Mouse (Mus musculus) midbrain, embryonic 14.5 days (tissue): ENCODE data around the gene Tcirg1. TPM values are rescaled to one million over a fixed set of nuclear protein-coding genes. Genes with fewer than 3 reads are reported as not detected.

Experiments used
- ATAC-seq: fragments of 200-750 bp; cut with Nextera tagmentation; 2 replicates; pipeline ENCODE4 v1.8.0; 2017; ENCODE audit warnings: moderate number of reproducible peaks, moderate library complexity; ENCODE audit not compliant: low FRiP score, low TSS enrichment
- DNase-seq: peaks from one replicate; pipeline ENCODE4 v3.0.0-alpha.2; 2015
- H3K27ac ChIP-seq: fragments of 300-500 bp; sonication (generic); replicated peaks from 2 replicates; pipeline ENCODE4 v1.5.1; 2014; ENCODE audit warnings: mild to moderate bottlenecking, low read depth, low read length, moderate library complexity
- H3K27me3 ChIP-seq: fragments of 300-500 bp; sonication (generic); 2 replicates; pipeline ENCODE4 v1.6.1; 2014; ENCODE audit warnings: low read length, control low read depth, mixed read lengths; ENCODE audit not compliant: control insufficient read depth, insufficient read depth
- H3K36me3 ChIP-seq: fragments of 300-500 bp; sonication (generic); 2 replicates; pipeline ENCODE4 v1.6.1; 2014; ENCODE audit warnings: low read length, control low read depth; ENCODE audit not compliant: control insufficient read depth, insufficient read depth
- H3K4me1 ChIP-seq: fragments of 300-500 bp; sonication (generic); 2 replicates; pipeline ENCODE4 v1.6.1; 2014; ENCODE audit warnings: mild to moderate bottlenecking, antibody characterized with exemption, low read length, control low read depth; ENCODE audit not compliant: control insufficient read depth, insufficient read depth
- H3K4me2 ChIP-seq: fragments of 300-500 bp; sonication (generic); 2 replicates; pipeline ENCODE4 v1.6.1; 2014; ENCODE audit warnings: mild to moderate bottlenecking, low read length, moderate library complexity
- H3K4me3 ChIP-seq: fragments of 300-500 bp; sonication (generic); replicated peaks from 2 replicates; pipeline ENCODE4 v1.5.1; 2014; ENCODE audit warnings: low read depth, low read length
- H3K9ac ChIP-seq: fragments of 300-500 bp; sonication (generic); replicated peaks from 2 replicates; pipeline ENCODE4 v1.6.1; 2014; ENCODE audit warnings: mild to moderate bottlenecking, low read length, moderate library complexity
- H3K9me3 ChIP-seq: fragments of 300-500 bp; sonication (generic); 2 replicates; pipeline ENCODE4 v1.6.1; 2016; ENCODE audit warnings: low read length, control low read depth, mixed read lengths; ENCODE audit not compliant: control insufficient read depth
- WGBS: fragments of 180-500 bp; shearing (Covaris S2); extraction: QIAGEN DNeasy Blood & Tissue Kit; methylation state at CpG from one replicate; pipeline ENCODE4 v1.1.7; 2014; 5-methylcytosine and 5-hydroxymethylcytosine counted together
- polyA plus RNA-seq: library from polyadenylated mRNA; unstranded; fragments of >200 nt; fragmentation: Nextera tagmentation; extraction: Ambion mirVana; gene quantifications from 2 replicates; pipeline ENCODE4 v1.2.1, GENCODE M21; 2014

Tcirg1 gene
- polyA plus RNA-seq, 1 experiment from 2014 or later = 11.0 TPM

DNA sequence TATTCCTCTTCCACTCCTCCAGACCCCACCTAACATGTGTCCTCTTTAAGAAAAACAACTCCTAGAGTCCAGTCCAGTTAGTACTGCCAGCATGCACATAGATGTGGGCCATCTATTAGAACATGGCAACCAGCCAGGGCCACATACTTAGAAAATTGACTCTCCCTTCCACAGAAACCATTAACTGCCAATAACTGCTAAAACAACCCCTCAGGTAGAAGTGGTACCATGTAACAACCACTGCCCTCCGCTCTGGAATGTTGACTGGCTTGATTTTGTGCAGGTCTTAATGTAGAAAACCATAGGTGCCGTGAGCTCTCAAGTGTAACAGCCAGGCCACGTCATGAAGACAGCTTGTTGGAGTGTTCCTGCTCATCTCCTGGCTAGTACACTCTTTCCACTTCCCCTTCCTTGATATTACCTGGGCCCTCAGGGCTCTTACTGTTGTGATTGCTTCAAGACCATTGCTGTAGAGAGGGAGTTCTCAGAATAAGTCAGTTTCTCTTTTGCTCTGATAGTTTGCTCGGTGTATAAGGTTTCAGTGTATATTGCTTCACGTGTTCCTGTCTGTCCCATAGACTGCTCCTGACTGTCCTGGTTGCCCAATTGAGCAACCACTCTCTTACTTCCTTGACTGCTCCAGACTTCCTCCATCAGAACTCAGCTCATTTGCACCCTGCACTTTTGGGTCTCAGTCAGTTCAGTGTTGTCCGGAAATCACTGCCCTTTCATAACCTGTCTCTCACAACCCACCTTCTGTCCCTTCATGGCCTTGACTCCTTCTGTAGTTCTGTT, 26.7 kb downstream of the Tcirg1 start:
- Histone ChIP-seq H3K27ac (no peak overlapping the region), H3K27me3 (no peaks in the 10 kb centered on the region)
- ATAC-seq = no peak

DNA sequence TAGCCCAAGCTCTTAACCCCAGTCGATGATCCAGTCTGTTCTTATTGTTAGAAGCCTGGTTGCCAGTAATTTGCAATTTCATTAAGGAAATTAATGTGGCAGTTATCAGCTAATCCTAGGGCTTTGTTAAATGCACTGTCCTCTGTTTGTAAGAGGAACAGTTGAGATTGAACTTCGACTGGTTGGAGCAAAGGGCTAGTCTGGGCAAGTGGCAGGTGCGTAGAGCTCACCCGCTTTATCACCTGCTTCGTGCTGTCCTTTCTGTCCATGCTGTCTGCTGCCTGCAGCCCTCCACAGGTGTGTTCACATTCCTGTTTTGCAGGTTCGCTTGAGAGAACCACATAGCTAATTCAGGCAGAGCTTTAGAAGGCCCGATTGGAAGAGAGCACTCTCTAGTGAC, 31.9 kb downstream of the Tcirg1 start:
- DNase-seq (no peak), ATAC-seq (no peak)
- no peak overlapping the region for H3K27ac ChIP-seq
- WGBS = 89% methylated on average over 7 of the region's 7 CpGs
- H3K27me3 ChIP-seq = no peaks in the 10 kb centered on the region
- no peak overlapping the region for H3K4me2 ChIP-seq
- H3K9ac ChIP-seq = no peak overlapping the region
- no peak overlapping the region for H3K4me3 ChIP-seq
- no peaks in the 10 kb centered on the region for H3K9me3 ChIP-seq
- no peaks in the 10 kb centered on the region for H3K36me3 ChIP-seq
- no peaks in the 10 kb centered on the region for H3K4me1 ChIP-seq

More for the DNA sequence above, 26.7 kb downstream of the Tcirg1 start:
- Histone ChIP-seq H3K9ac (no peak overlapping the region), H3K4me2 (no peak overlapping the region), H3K9me3 (no peaks in the 10 kb centered on the region), H3K36me3 (peaks cover 6% of the 10 kb centered on the region), H3K4me1 (no peaks in the 10 kb centered on the region), H3K4me3 (no peak overlapping the region)
- 93% methylated on average over 6 of the region's 6 CpGs for WGBS
- DNase-seq = no peak

DNA sequence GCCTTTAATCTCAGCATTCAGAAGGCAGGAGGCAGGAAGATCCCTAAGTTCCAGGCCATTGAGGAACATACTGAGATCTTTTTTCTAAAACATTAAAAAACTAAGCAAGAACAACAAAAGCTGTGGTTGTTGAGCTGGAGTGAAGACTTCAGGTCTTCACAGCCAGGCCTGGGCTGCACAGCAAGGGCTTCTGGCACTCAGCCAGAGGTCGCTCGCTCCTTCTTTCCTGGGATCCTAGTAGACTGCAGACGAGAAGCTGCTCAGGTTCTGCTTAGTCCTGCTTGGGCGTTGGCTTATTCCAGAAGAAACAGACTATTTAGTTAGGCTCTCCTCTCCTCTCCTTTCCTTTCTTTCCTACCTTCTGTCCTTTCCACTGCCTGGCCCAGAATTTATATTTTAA, 34.6 kb downstream of the Tcirg1 start:
- no peak overlapping the region for H3K9ac ChIP-seq
- no peak for ATAC-seq
- H3K27ac ChIP-seq = no peak overlapping the region
- no peak overlapping the region for H3K4me2 ChIP-seq
- H3K4me3 ChIP-seq = no peak overlapping the region
- H3K4me1 ChIP-seq = no peaks in the 10 kb centered on the region
- H3K27me3 ChIP-seq = no peaks in the 10 kb centered on the region
- H3K9me3 ChIP-seq = no peaks in the 10 kb centered on the region
- DNase-seq = peak; percentile 38
- WGBS = 80% methylated on average over 4 of the region's 4 CpGs
- no peaks in the 10 kb centered on the region for H3K36me3 ChIP-seq

DNA sequence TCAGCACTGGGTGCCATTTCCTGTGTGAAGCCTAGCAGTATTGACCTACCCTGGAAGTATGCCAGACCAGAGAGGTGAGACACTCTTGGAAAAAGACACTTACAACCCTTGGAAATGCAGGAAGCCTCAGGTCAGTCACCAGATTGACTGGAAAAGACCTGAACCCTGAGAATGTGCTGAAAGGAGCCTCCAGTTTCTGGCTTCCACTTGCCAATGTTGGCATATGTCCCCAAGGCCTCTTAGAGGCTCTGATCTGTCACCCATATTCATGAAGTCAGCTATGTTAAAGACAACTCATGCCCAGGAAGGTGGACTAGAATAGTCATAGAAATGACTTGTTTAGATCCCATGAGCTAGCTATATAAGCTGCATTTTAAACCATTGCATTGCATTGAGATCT, 35.5 kb downstream of the Tcirg1 start:
- no peak for ATAC-seq
- H3K27ac ChIP-seq = no peak overlapping the region
- peaks cover under 1% of the 10 kb centered on the region; the same call in 1 of the 2 replicates for H3K36me3 ChIP-seq
- no peak overlapping the region for H3K4me3 ChIP-seq
- no peaks in the 10 kb centered on the region for H3K27me3 ChIP-seq
- no peak overlapping the region for H3K9ac ChIP-seq
- no peak for DNase-seq
- H3K9me3 ChIP-seq = no peaks in the 10 kb centered on the region
- no peaks in the 10 kb centered on the region for H3K4me1 ChIP-seq
- H3K4me2 ChIP-seq = no peak overlapping the region

DNA sequence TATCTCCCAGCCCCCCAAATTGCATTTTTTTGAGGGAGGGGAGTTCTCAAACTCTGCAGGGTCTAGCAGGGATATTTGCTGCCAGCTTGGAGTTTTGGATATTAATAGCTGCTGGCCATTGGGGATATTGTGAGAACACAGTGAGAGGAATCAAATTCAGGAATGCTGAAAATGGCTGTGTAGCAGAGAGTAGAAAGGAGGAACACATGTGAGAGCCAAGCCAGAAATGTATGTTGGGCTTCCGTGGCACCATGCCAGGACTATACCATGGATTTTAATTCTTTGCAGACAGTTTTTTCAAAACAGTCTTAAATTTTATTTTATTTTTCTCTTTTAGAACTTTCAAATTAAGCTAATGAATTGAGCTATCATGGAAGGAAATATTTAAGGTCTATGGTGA, 38.6 kb downstream of the Tcirg1 start:
- H3K36me3 ChIP-seq = peaks cover 4% of the 10 kb centered on the region; the same call in 1 of the 2 replicates
- 97% methylated on average over 1 of the region's 1 CpGs for WGBS

DNA sequence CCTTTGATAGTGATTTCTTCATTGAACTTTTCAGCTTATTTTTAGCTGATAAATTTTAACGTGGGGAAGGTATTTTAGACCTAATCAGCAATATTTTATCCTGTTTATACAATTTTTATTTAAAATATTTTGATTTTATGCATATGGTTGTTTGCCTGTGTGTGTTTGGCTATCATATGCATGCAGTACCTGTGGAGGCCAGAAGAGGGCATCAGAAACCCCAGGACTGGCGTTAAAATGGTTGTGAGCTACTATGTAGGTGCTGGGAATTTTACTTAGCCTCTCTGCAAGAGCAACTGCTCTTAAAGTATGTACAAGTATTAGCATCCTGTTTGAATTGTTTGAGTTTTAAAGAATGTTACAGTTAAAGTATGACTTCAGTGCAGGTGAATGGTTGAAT, 42.0 kb downstream of the Tcirg1 start:
- no peak overlapping the region for H3K27ac ChIP-seq
- DNase-seq = no peak
- no peak overlapping the region for H3K4me3 ChIP-seq
- H3K4me1 ChIP-seq = no peaks in the 10 kb centered on the region
- no peaks in the 10 kb centered on the region for H3K27me3 ChIP-seq
- H3K9ac ChIP-seq = no peak overlapping the region
- ATAC-seq = no peak
- H3K9me3 ChIP-seq = no peaks in the 10 kb centered on the region
- H3K36me3 ChIP-seq = peaks cover 4% of the 10 kb centered on the region; the same call in 1 of the 2 replicates
- no peak overlapping the region for H3K4me2 ChIP-seq
- WGBS = 90% methylated on average over 2 of the region's 2 CpGs

More for the DNA sequence above, 38.6 kb downstream of the Tcirg1 start:
- no peaks in the 10 kb centered on the region for H3K4me1 ChIP-seq
- ATAC-seq = no peak
- H3K4me2 ChIP-seq = no peak overlapping the region
- DNase-seq = no peak
- no peak overlapping the region for H3K27ac ChIP-seq
- no peaks in the 10 kb centered on the region for H3K27me3 ChIP-seq
- H3K4me3 ChIP-seq = no peak overlapping the region
- H3K9me3 ChIP-seq = no peaks in the 10 kb centered on the region
- no peak overlapping the region for H3K9ac ChIP-seq

DNA sequence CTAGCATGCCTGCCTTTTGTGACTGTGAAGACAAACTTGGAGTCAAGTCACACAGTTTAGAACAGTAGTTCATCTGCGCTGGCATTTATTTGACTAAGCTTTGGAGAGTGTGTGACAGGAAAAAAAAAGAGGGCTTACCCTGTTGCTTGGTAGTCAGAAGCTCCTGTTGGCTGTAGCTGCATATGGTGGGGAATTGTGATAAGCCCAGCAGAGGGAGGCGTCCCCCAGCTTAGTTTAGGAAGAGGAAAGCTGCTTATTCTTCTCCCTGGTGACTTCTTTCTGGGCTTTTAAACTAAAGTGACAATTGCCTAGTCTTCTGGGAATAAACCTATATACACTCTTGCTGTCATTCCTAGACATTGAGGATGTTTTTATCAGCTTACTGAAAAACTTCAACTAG, 44.2 kb downstream of the Tcirg1 start:
- no peak for DNase-seq
- peaks cover 4% of the 10 kb centered on the region; the same call in 1 of the 2 replicates for H3K36me3 ChIP-seq
- no peak overlapping the region for H3K9ac ChIP-seq
- H3K9me3 ChIP-seq = no peaks in the 10 kb centered on the region
- H3K27me3 ChIP-seq = no peaks in the 10 kb centered on the region
- ATAC-seq = no peak
- no peak overlapping the region for H3K4me3 ChIP-seq
- no peaks in the 10 kb centered on the region for H3K4me1 ChIP-seq
- H3K27ac ChIP-seq = no peak overlapping the region
- H3K4me2 ChIP-seq = no peak overlapping the region
- WGBS = 75% methylated on average over 2 of the region's 2 CpGs

GRCm38 (mm10) chr19:3857220-3857619, 49.7 kb downstream of the Tcirg1 start:
- Histone ChIP-seq H3K36me3 (no peaks in the 10 kb centered on the region), H3K4me1 (peaks cover 22% of the 10 kb centered on the region), H3K9me3 (no peaks in the 10 kb centered on the region), H3K27me3 (no peaks in the 10 kb centered on the region), H3K4me3 (no peak overlapping the region), H3K27ac (no peak overlapping the region), H3K4me2 (no peak overlapping the region), H3K9ac (no peak overlapping the region)
- no peak for DNase-seq
- 92% methylated on average over 3 of the region's 3 CpGs for WGBS
- no peak for ATAC-seq

GRCm38 (mm10) chr19:3855601-3856000, 51.3 kb downstream of the Tcirg1 start:
- ATAC-seq = no peak

More at GRCm38 (mm10) chr19:3855601-3856000, 51.3 kb downstream of the Tcirg1 start:
- no peak overlapping the region for H3K9ac ChIP-seq
- H3K36me3 ChIP-seq = no peaks in the 10 kb centered on the region
- H3K4me3 ChIP-seq = no peak overlapping the region
- no peaks in the 10 kb centered on the region for H3K27me3 ChIP-seq
- no peak overlapping the region for H3K27ac ChIP-seq
- no peaks in the 10 kb centered on the region for H3K9me3 ChIP-seq
- WGBS = 24% methylated on average over 4 of the region's 4 CpGs
- H3K4me2 ChIP-seq = 0 out of 2 replicates have a peak overlapping the region, but pooled peaks have one; percentile 11
- DNase-seq = no peak
- H3K4me1 ChIP-seq = peaks cover 29% of the 10 kb centered on the region
